Mouse (Mus musculus) gastrocnemius, adult 2 months (tissue): ENCODE data around the gene Ets1. TPM values are rescaled to one million over a fixed set of nuclear protein-coding genes. Genes with fewer than 3 reads are reported as not detected.

Experiments
- DNase-seq: peaks from one replicate; pipeline ENCODE4 v3.0.0; 2022
- H3K27ac ChIP-seq: fragments of 200-600 bp; 2 replicates; pipeline ENCODE4 v1.8.1; 2022; ENCODE audit warnings: mild to moderate bottlenecking
- H3K4me3 ChIP-seq: fragments of 200-600 bp; 2 replicates; pipeline ENCODE4 v1.8.1; 2022; ENCODE audit warnings: mild to moderate bottlenecking, moderate library complexity
- CTCF ChIP-seq: fragments of 200-600 bp; IDR thresholded peaks from 2 replicates; pipeline ENCODE4 v1.8.1; 2022; ENCODE audit warnings: antibody characterized with exemption, mild to moderate bottlenecking, moderate library complexity
- intact Hi-C: fragments of 180-260 bp; cut with DNase I; formaldehyde crosslinking; loops from one replicate; pipeline ENCODE4 v1.15.1; 2025
- total RNA-seq, 2 experiments: library from RNA; stranded (reverse); gene quantifications; 2 replicates each; pipeline ENCODE4 v1.2.3; 2021

Ets1 gene
- total RNA-seq, 2 experiments from 2014 or later: 11.6 to 11.7 TPM

DNA sequence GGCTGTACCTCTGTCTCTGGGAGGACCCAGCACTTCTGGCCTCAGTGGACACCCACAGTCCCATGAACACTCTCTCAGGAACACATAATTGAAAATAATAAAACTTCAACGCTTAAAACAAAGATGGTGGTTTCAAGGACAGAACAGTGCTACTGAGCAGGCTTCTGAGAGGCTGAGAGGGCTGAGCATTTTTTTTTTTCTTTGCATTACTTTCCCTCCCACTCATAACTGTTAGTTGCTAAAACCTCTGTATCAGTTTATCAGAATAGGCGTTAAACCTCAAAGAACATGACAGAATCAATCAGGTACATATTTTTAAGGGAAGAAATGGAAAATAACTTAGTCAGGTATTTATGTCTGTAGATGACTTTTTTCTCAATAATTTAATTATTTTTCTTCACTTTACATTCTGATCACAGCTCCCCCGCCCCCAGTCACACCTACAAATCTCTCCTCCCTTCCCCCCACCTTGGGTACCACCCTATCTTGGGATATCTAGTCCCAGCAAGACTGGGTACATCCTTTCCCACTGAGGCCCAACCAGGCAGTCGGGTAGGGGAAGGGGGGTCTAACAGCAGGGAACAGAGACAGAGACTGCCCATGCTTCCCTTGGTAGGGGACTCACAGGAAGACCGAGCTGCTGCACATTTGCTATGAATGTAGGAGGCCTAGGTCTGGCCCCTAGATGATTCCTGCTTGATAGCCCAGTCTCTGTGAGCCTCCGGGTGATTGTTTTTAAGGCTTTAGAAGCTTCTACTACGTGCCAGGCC, 68.1 kb downstream of the Ets1 start:
- no peak for TF ChIP-seq CTCF
- H3K4me3 ChIP-seq: peak overlapping the region; percentile 47
- no peak for DNase-seq
- H3K27ac ChIP-seq: peak overlapping the region; percentile 40; the same call in 1 of the 2 replicates
- intact Hi-C loops: no loop called here

GRCm38 (mm10) chr9:32705827-32706478, 69.9 kb downstream of the Ets1 start:
- TF ChIP-seq CTCF: no peak
- DNase-seq: no peak
- Histone ChIP-seq H3K27ac (peak overlapping the region; percentile 35; the same call in 1 of the 2 replicates), H3K4me3 (peak overlapping the region; percentile 28)
- intact Hi-C loops: no loop called here

DNA sequence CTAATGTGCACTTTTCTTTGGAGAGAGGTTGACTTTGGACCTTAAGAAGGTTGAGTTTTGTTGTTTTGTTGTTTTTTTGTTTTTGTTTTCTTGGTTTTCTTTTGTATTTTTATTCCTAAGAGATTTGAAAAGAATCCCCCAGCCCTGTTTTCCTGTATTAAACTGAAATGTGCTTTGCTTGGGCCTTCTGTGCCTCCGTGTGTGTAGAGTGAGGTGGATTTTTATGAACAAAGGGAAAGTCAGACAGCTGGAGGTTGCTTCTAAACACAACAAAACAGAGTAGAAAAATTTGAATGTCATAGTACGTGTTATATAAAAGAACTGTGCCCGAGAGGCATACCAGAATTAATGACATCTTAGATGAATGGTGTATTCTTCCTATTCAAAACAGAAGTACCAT, 71.4 kb downstream of the Ets1 start:
- Histone ChIP-seq H3K27ac (no peak overlapping the region), H3K4me3 (no peak overlapping the region)
- no peak for DNase-seq
- no peak for TF ChIP-seq CTCF
- intact Hi-C loops: no loop called here

- Histone ChIP-seq H3K4me3 (peak overlapping the region; percentile 7; the same call in 1 of the 2 replicates), H3K27ac (no peak overlapping the region)
- intact Hi-C loops: no loop called here
Observed at GRCm38 (mm10) chr9:32708491-32708890, 72.5 kb downstream of the Ets1 start.

GRCm38 (mm10) chr9:32709359-32709758, 73.3 kb downstream of the Ets1 start:
- DNase-seq: no peak
- TF ChIP-seq CTCF: no peak
- H3K4me3 ChIP-seq: peak overlapping the region; percentile 43
- H3K27ac ChIP-seq: peak overlapping the region; percentile 65
- intact Hi-C loops: no loop called here

More at GRCm38 (mm10) chr9:32708491-32708890, 72.5 kb downstream of the Ets1 start:
- TF ChIP-seq CTCF: no peak
- DNase-seq: no peak

DNA sequence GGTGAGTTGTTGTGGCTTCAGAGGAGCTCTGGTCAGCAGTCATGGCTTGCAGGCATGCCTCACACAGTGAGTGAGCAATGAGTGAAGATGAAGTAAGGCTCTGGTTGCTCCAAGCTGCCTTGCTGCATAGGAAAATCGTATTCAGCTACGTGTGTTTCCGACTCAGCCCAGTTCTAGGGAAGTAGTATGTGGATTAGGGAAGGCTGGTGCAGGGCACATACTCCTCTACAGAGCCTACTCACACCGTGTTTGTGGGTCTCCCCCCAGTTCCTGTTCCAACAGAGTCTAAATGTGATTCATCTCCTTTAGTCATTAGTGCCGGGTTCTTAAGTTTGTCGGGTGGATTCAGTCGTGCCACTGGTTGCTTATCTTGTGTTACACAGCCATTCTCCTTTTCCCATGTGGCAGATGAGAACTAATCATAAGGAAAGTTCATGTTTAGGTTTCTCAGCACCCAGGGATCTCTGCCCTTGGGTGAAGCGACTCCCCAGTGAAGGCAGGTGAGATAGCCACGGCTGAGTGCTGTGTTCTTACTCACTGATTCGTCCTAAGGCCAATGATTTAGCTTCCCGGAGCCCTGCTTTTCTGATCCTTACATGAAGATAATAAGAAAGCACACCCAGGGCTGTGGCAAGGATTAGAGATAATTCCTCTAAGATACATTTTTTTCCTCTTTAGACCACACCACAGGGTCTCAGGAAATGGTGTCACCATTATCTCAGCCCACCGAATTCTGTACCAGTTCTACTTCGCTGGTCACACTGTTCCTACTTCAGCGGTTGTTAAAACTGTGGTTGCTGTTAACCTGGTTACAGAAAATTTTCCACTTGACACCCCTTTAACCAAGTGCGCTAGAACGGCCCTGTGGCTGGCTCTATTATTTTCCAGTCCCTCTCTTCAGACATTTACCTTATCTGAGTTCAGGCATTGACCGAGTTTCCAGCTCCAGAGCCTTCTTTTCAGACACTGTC, 74.0 kb downstream of the Ets1 start:
- no peak for TF ChIP-seq CTCF
- Histone ChIP-seq H3K27ac (peak overlapping the region; percentile 65), H3K4me3 (peak overlapping the region; percentile 43)
- intact Hi-C loops: no loop called here
- DNase-seq: no peak

DNA sequence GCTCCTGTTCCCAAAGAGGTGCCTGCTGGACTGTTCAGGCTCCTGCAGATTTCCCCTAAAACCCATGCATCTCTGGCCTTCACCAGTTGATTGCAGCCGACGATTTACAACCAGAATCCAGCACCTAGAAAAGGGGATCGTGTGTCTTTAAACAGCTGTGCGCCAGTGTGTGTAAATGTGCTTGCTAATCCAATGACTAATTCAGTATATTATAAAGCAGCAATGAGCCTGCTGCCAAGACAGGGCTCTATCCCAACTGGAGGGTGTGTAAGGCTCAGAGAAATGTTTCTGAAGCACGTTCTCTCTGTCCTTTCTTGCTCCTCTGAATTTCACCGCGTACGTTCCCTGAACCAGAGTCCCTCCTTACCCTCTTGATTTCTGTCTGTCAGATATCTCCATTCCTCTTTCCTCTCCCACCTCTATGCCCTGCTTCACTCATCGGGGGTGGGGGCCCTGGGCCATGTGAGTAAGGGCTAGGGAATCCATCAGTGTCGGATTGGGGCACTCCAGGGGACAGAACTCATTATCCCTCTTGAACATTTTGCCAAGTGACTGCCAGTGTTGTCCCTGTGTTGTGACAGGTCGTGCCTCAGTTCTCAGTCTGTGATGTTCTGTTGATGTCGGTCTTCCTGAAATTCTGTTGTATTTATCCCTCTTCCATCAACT, 75.1 kb downstream of the Ets1 start:
- intact Hi-C loops: no loop called here
- peak overlapping the region; percentile 65 for H3K27ac ChIP-seq
- TF ChIP-seq CTCF: no peak
- peak overlapping the region; percentile 43 for H3K4me3 ChIP-seq
- peak; percentile 69 for DNase-seq

GRCm38 (mm10) chr9:32711768-32712167, 75.7 kb downstream of the Ets1 start:
- no peak for DNase-seq

GRCm38 (mm10) chr9:32712383-32712910, 76.4 kb downstream of the Ets1 start:
- intact Hi-C loops: no loop called here
- peak overlapping the region; percentile 65 for H3K27ac ChIP-seq

More at GRCm38 (mm10) chr9:32711768-32712167, 75.7 kb downstream of the Ets1 start:
- intact Hi-C loops: no loop called here
- no peak for TF ChIP-seq CTCF
- H3K27ac ChIP-seq: peak overlapping the region; percentile 65
- peak overlapping the region; percentile 43 for H3K4me3 ChIP-seq

DNA sequence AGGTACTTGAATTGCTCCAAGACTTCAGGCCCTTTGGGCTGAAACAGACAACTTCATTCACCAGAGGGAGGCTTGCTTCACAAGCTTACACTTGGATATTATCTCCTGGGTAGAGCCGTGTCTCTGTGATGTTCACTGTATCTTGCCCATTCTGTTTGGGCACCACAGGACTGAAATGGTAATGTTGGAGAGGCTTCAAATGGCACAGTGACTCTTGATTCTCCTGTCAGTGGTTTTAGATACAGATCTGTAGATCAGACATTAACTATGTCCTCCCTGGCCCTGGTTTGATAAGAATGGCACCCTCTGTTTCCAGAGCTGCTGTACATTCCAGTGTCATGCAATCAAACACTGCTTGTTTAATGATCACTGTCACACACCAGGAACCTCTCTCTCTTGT, 77.1 kb downstream of the Ets1 start:
- intact Hi-C loops: no loop called here
- no peak for DNase-seq
- H3K27ac ChIP-seq: peak overlapping the region; percentile 73
- TF ChIP-seq CTCF: no peak
- H3K4me3 ChIP-seq: no peak overlapping the region

More at GRCm38 (mm10) chr9:32712383-32712910, 76.4 kb downstream of the Ets1 start:
- no peak for DNase-seq
- no peak for TF ChIP-seq CTCF
- H3K4me3 ChIP-seq: peak overlapping the region; percentile 6; the same call in 1 of the 2 replicates

DNA sequence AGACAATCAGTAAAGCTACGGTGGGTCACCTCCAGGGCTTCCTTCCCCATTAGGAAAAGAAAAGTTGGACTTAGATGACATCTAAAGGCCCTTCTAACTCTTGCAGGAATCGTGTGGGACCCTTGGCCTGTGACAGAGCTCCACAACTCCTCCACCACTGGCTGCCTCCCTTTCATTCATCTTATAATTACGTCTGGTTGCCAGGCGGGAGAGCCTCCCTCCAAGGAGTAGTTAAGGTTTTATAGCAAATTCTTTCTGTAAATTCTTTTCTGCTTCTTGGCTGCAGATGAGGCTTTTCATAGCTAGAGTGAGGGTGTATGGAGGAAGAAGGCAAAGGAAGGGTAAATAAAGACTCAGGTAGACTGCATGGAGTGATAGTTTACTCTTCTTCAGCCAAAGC, 77.8 kb downstream of the Ets1 start:
- H3K4me3 ChIP-seq: no peak overlapping the region
- peak overlapping the region; percentile 73 for H3K27ac ChIP-seq
- DNase-seq: no peak
- no peak for TF ChIP-seq CTCF
- intact Hi-C loops: no loop called here
